Mouse (Mus musculus): ENCODE measurements around the gene Ift88.

Ift88 gene

GRCm38 (mm10) chr14:57533841-57534240 lies 110.0 kb downstream of the Ift88 start:
- DNase-seq: peak in 1 of 2 experiments; percentile 18

GRCm38 (mm10) chr14:57534346-57534745 lies 110.5 kb downstream of the Ift88 start:
- peak in 1 of 2 experiments; percentile 12 for DNase-seq

- peak; percentile 58 to 72 for DNase-seq
Measured at GRCm38 (mm10) chr14:57534961-57535360, 111.1 kb downstream of the Ift88 start.

- DNase-seq: peak; percentile 31 to 35
Measured at GRCm38 (mm10) chr14:57535646-57536045, 111.8 kb downstream of the Ift88 start.

- no peak for DNase-seq
Measured at GRCm38 (mm10) chr14:57536820-57537219, 113.0 kb downstream of the Ift88 start.

GRCm38 (mm10) chr14:57537261-57538015 lies 113.6 kb downstream of the Ift88 start:
- peak; percentile 50 to 52 for DNase-seq

GRCm38 (mm10) chr14:57540683-57541082 lies 116.8 kb downstream of the Ift88 start:
- DNase-seq: no peak

GRCm38 (mm10) chr14:57542231-57542630 lies 118.4 kb downstream of the Ift88 start:
- DNase-seq: no peak

- DNase-seq: no peak
Measured at GRCm38 (mm10) chr14:57543420-57544039, 119.7 kb downstream of the Ift88 start.

- DNase-seq: no peak
Measured at GRCm38 (mm10) chr14:57545526-57545925, 121.7 kb downstream of the Ift88 start.

GRCm38 (mm10) chr14:57546131-57546530 lies 122.3 kb downstream of the Ift88 start:
- no peak for DNase-seq

GRCm38 (mm10) chr14:57546557-57547021 lies 122.7 kb downstream of the Ift88 start:
- DNase-seq: no peak

GRCm38 (mm10) chr14:57547062-57547461 lies 123.2 kb downstream of the Ift88 start:
- no peak for DNase-seq

GRCm38 (mm10) chr14:57552945-57553344 lies 129.1 kb downstream of the Ift88 start:
- DNase-seq: no peak

- DNase-seq: no peak
Measured at GRCm38 (mm10) chr14:57554434-57554833, 130.6 kb downstream of the Ift88 start.

- peak; percentile 45 to 56 for DNase-seq
Measured at GRCm38 (mm10) chr14:57555471-57556070, 131.7 kb downstream of the Ift88 start.

- DNase-seq: no peak
Measured at GRCm38 (mm10) chr14:57556922-57557321, 133.1 kb downstream of the Ift88 start.

GRCm38 (mm10) chr14:57565626-57566025 lies 141.8 kb downstream of the Ift88 start:
- DNase-seq: no peak

Measured in cerebellum, postnatal 10 days (tissue).